Mouse (Mus musculus): ENCODE measurements around the gene Dnase1l3.

Dnase1l3 gene

DNA sequence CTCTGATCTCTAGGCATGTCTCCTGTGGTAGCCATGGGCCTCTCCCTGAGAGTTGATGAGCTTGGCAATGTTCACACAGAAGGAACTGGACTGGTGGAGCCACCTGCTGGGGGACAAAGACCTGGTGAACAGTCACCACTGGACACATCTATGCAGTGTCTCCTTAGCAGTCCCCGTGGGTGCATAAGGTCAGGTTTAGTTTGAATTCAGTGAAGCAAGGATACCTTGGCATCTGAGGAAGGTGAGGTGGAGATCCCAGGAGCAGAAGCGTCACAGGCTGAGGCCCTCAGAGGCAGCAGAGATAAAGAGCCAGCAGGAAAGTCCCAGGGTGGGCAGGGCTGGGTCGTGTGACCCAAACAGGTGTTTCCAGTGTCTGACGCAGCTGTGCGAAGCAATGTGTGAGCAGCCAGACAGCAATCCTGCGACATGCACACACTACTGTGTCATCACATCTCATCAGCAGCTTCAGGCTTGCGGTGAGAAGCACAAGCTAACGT is at the start of gene Dnase1l3:
TSS of gene Dnase1l3 (minus strand) at position 303 of the 497 bp plus-strand sequence.
- peak in 1 of 2 experiments; percentile 19 for DNase-seq (ENCODE audit: low spot score in 2 of 2)

- no peak for DNase-seq (ENCODE audit: low spot score in 2 of 2)
Observed at GRCm38 (mm10) chr14:8042577-8042976, 48.2 kb upstream of the Dnase1l3 start.

- DNase-seq (ENCODE audit: low spot score in 2 of 2): no peak
Observed at GRCm38 (mm10) chr14:8042120-8042519, 47.7 kb upstream of the Dnase1l3 start.

- DNase-seq (ENCODE audit: low spot score in 2 of 2): no peak
Observed at GRCm38 (mm10) chr14:8040911-8041678, 46.7 kb upstream of the Dnase1l3 start.

- no peak for DNase-seq (ENCODE audit: low spot score in 2 of 2)
Observed at GRCm38 (mm10) chr14:8040179-8040578, 45.8 kb upstream of the Dnase1l3 start.

DNA sequence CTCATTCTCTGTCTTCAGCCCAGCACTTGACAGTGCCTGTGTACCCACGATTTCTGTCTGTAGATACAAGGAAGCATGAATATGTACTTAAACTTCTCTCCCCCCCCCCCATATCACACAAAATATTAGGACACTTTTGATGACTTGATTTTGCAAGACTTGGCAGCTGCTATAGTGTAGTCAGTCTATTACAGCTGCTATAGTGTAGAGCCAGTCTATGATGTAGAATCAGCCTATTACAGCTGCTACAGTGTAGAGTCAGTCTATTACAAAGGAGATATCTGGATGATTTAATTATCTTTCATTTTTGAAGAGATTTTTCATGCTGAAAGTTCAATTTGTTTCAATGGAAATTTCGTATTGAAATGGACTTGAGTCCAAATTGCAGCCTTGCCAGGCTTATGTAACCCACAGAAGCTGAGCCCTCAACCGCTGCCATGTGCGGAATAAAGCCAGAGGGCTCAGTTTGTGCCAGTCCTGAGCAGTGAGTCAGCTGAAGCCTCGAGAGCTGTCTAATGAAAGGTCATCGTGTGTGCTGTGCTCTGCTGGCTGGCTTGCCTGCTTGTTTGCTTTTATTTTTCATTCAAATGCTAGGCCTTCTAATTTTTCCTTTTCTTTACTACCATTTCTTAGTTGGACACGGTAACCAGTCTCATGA is 44.5 kb upstream of the Dnase1l3 start:
- peak in 1 of 2 experiments; percentile 13 for DNase-seq (ENCODE audit: low spot score in 2 of 2)

DNA sequence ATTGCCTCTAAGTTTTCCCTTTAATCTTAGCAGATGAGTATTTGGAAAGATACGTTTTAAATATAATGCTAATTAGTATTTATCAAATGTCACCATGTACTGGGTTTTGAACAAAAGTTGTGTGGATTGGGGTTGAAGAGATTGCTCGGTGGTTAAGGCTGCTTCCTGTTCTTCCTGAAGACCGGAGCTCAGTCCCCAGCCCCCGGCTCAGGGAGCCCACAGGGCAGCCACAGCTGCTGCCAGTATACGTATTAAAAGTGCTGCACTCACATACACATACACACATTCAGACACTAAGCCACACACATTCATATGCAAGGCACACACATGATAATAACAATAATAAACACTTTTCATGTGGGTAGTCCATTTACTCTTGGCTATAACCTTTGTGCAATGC is 43.8 kb upstream of the Dnase1l3 start:
- no peak for DNase-seq (ENCODE audit: low spot score in 2 of 2)

- no peak for DNase-seq (ENCODE audit: low spot score in 2 of 2)
Observed at GRCm38 (mm10) chr14:8036406-8036805, 42.0 kb upstream of the Dnase1l3 start.

DNA sequence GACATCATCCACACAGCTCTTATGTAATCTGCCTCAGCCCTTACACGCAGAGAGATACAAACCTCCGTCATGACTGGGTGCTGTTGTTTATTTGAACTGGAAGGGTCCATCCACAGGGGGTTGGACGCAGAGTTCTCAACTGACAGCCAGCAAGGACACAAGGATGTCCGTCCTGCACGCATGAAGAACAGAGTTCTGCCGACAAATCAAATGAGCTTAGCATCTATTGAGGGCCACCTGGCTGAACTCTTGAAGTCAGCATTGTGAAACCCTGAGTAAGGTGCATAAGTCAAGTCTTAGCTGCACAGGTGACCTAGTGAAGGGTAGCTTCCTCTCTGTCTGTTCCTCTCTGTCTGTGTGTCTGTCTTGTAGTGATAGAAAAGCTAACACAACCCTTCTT is 41.6 kb upstream of the Dnase1l3 start:
- no peak for DNase-seq (ENCODE audit: low spot score in 2 of 2)

DNA sequence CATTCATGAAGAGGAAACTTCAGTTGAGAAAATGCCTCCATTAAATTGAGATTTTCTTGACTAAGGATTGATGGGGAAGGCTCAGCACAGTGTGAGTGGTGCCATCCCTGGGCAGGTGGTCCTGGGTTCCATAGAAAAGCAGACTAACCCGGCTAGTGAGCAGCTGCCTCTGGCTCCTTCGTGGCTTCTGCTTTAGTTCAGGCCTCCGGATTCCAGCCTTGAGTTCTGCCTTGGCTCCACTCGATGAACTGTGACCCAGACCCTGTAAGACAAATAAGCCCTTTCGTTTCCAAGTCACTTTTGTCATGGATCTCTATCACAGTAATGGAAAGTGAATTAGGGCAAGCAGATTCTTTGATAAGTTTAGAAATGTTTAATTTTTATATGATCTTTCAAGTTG is 40.2 kb upstream of the Dnase1l3 start:
- no peak for DNase-seq (ENCODE audit: low spot score in 2 of 2)

DNA sequence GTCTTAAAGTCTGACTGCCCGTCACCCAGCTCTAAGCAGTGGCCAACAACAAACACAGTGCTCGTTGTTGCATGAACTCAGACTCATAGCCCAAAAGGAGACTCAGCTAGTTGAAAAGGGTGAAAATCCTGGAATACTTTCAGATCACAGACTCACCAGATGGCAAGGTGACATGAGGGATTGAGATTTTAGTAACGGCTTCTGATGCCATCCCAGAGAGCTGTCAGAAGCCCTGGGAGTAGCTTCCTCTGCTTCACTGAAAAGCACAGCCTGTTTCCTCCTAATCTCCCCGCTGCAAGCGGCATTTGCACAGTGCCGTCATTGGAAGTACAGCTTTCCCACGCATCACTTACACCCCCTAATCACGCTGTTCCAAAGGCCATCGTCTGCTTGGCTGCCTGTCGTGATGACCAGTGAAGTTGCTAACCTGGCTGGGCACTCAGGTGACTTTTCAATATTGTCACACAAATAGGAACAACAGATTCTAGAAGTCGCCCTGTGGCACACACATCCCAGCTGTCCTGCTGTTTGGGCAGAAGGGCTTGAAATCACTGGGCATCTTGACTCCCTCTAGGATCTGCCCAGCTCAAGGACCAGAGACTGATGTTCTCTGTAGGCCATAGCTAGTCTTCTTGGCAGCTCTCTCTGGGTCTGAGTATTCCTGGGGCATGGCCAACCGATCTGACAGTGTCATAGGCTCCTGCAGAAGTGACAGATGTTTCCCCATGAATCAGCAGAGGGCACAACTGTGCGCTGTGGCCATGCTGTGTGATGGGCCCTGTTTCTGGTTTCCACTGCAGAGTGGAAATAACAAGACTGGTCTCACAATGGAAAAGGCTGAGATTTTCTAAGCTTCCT is 37.9 kb upstream of the Dnase1l3 start:
- peak in 1 of 2 experiments; percentile 19 for DNase-seq (ENCODE audit: low spot score in 2 of 2)

DNA sequence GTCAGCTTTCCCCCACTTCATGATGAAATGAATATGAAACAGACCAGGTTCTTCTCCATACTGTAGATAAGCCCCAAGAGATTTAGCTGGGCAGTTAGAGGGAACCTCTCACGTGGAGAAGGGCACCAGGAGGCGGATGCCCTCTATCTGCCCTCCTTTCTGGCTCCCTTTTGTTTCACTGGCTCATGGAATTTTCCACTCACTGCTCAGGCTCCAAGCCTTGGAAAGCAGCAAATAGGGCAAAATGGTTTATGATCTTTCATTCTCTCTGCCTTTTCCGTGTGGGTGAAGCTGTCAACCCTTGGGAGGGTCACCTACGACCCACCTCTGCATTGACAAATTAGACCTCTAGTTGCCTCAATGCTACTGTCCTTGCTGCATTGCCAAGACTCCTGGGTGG is 36.2 kb upstream of the Dnase1l3 start:
- no peak for DNase-seq (ENCODE audit: low spot score in 2 of 2)

DNA sequence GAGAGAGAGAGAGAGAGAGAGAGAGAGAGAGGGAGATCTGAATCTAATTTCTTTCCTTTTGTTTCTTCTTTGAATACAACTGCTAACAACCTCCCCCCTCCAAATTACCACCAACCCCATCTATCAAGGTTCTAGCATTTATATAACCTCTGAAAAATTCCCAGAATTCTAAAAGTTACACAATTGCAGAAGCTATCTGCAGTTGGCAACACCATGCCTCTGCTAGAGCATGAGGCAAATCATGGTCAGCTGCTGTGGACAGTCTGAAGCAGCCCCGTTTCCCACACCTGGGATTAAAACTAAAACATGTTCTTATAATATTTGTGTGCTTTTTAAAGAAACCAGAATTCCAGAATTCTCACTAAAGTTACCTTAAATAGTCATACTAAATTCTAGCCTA is 35.4 kb upstream of the Dnase1l3 start:
- no peak for DNase-seq (ENCODE audit: low spot score in 2 of 2)

DNA sequence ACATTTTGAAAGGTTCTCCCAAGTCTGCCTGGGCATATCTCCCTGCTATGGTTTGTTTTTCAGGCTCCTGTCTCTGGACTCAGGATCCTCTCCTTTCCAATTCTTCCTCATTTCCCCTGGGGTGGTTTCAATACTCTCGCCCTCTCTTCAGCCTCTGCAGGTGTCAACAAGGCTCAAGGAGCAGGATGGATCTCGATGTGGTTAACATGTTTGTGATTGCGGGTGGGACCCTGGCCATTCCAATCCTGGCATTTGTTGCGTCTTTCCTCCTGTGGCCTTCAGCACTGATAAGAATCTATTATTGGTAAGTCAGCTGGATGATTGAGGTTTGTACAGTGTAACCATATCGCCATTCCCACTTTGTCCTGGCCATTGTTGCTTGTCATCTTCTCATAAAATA is 33.7 kb upstream of the Dnase1l3 start:
- no peak for DNase-seq (ENCODE audit: low spot score in 2 of 2)

- DNase-seq (ENCODE audit: low spot score in 2 of 2): no peak
Observed at GRCm38 (mm10) chr14:8026769-8027531, 32.6 kb upstream of the Dnase1l3 start.

- DNase-seq (ENCODE audit: low spot score in 2 of 2): no peak
Observed at GRCm38 (mm10) chr14:8024936-8025335, 30.6 kb upstream of the Dnase1l3 start.

GRCm38 (mm10) chr14:8024469-8024868 is 30.1 kb upstream of the Dnase1l3 start:
- DNase-seq (ENCODE audit: low spot score in 2 of 2): no peak

- no peak for DNase-seq (ENCODE audit: low spot score in 2 of 2)
Observed at GRCm38 (mm10) chr14:8020546-8020945, 26.2 kb upstream of the Dnase1l3 start.

DNA sequence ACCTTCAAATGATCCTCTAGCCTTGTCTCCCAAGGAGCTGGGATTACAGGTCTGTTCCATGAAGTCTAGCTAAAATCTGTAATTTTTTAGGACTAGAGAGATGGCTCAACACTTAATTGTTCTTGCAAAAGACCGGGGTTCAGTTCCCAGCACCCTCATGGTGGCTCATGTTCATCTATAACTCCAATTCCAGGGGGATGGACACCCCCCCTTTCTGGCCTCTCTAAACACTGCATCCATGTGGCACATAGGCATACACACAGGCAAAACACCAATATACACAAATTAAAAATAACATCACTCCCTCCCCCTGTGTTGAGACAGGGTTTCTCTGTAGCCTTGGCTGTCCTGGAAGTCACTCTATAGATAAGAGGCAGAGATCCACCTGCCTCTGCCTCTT is 25.6 kb upstream of the Dnase1l3 start:
- DNase-seq (ENCODE audit: low spot score in 2 of 2): no peak

- no peak for DNase-seq (ENCODE audit: low spot score in 2 of 2)
Observed at GRCm38 (mm10) chr14:8016951-8017350, 22.6 kb upstream of the Dnase1l3 start.

GRCm38 (mm10) chr14:8016276-8016675 is 21.9 kb upstream of the Dnase1l3 start:
- no peak for DNase-seq (ENCODE audit: low spot score in 2 of 2)

Measured in cerebellum, postnatal 4 days (tissue).